Mouse (Mus musculus) limb, embryonic 11.5 days (tissue): Measurements from ENCODE around the gene Dst. TPM values are rescaled to one million over a fixed set of nuclear protein-coding genes. Genes with fewer than 3 reads are reported as not detected.
A peak's percentile ranks its signal among the peaks of the same experiment; 100 is the strongest.
"Not testable (repeated sequence)": the region's sequence is repeated elsewhere in the genome, so short reads cannot be mapped to it uniquely, and the experiment has no call there.

Experiments used
- ATAC-seq: fragments of 200-750 bp; cut with Nextera tagmentation; 2 replicates; pipeline ENCODE4 v1.8.0; 2017; ENCODE audit warnings: low read depth; ENCODE audit not compliant: insufficient number of reproducible peaks, low FRiP score, low TSS enrichment
- DNase-seq: peaks from one replicate; pipeline ENCODE4 v3.0.0-alpha.2; 2015; ENCODE audit warnings: low spot score
- H3K27ac ChIP-seq: fragments of 300-500 bp; sonication (generic); replicated peaks from 2 replicates; pipeline ENCODE4 v1.5.1; 2014; ENCODE audit warnings: low read depth, mild to moderate bottlenecking, low read length
- H3K27me3 ChIP-seq: fragments of 300-500 bp; sonication (generic); 2 replicates; pipeline ENCODE4 v1.6.1; 2014; ENCODE audit warnings: mild to moderate bottlenecking, low read length, mixed read lengths; ENCODE audit not compliant: control insufficient read depth, insufficient read depth
- H3K36me3 ChIP-seq: fragments of 300-500 bp; sonication (generic); 2 replicates; pipeline ENCODE4 v1.6.1; 2014; ENCODE audit warnings: mild to moderate bottlenecking, low read length, moderate library complexity, mixed read lengths; ENCODE audit not compliant: control insufficient read depth, insufficient read depth
- H3K4me1 ChIP-seq: fragments of 300-500 bp; sonication (generic); 2 replicates; pipeline ENCODE4 v1.6.1; 2014; ENCODE audit warnings: low read length, mixed read lengths; ENCODE audit not compliant: control insufficient read depth, insufficient read depth
- H3K4me2 ChIP-seq: fragments of 300-500 bp; sonication (generic); 2 replicates; pipeline ENCODE4 v1.6.1; 2014; ENCODE audit warnings: low read depth, mild to moderate bottlenecking, moderate library complexity; ENCODE audit not compliant: severe bottlenecking
- H3K4me3 ChIP-seq: fragments of 300-500 bp; sonication (generic); 2 replicates; pipeline ENCODE4 v1.5.1; 2014; ENCODE audit warnings: low read depth, low read length
- H3K9ac ChIP-seq: fragments of 300-500 bp; sonication (generic); 2 replicates; pipeline ENCODE4 v1.6.1; 2014; ENCODE audit warnings: mild to moderate bottlenecking, low read length
- H3K9me3 ChIP-seq: fragments of 300-500 bp; sonication (generic); 2 replicates; pipeline ENCODE4 v1.6.1; 2016; ENCODE audit warnings: low read length; ENCODE audit not compliant: control insufficient read depth
- WGBS: fragments of 180-500 bp; shearing (Covaris S2); extraction: QIAGEN DNeasy Blood & Tissue Kit; methylation state at CpG from one replicate; pipeline ENCODE4 v1.1.7; 2014; 5-methylcytosine and 5-hydroxymethylcytosine counted together
- polyA plus RNA-seq: library from polyadenylated mRNA; unstranded; fragments of >200 nt; fragmentation: Nextera tagmentation; extraction: Ambion mirVana; gene quantifications from 2 replicates; pipeline ENCODE4 v1.2.1, GENCODE M21; 2014

Gene Dst
- polyA plus RNA-seq, 1 experiment from 2014 or later = 14.7 TPM

DNA sequence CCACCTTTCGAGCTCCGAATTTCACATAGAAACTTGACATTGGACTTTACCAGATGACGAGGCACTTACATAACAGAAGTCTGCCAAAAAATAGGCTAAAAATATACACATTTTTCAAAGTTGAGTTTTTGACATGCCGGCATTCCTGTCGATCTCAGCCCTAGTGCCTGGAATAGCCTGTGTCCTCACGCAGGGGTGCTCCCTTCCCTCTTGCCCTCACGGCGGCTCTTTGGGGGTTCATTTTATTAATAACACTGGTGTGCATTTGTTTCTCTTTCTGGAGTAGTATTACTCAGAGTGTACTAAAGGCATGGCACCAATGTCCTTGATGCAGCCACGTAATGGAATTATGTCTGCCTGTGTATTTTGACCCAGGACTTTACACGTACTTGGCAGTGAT is 146.9 kb downstream of the Dst start:
- DNase-seq (no peak), ATAC-seq (no peak)
- 92% methylated on average over 10 of the region's 10 CpGs for WGBS
- Histone ChIP-seq H3K4me2 (no peak overlapping the region), H3K27me3 (no peaks in the 10 kb centered on the region), H3K4me3 (no peak overlapping the region), H3K9me3 (no peaks in the 10 kb centered on the region), H3K27ac (no peak overlapping the region), H3K36me3 (no peaks in the 10 kb centered on the region), H3K4me1 (no peaks in the 10 kb centered on the region), H3K9ac (no peak overlapping the region)

DNA sequence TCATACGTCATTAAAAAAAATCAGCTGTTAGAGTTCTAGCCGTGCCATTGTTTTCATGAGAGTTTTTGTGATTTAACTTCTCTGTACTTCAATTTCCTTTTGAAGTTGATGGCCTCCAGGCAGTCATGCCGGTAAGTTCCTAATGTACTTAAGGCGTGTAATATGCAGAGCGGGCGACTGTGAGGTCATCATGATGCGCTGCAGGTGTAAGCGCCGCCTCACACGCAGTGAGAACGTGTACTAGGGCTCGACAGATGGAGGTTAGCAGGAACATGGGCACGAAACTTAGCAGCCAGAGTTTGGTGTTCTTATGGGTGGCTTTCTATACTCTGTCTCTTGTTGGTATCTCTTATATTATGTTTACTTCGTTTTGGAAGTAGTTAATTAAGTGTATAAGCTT is 148.6 kb downstream of the Dst start:
- peaks cover 7% of the 10 kb centered on the region; the same call in 1 of the 2 replicates for H3K4me1 ChIP-seq
- 94% methylated on average over 14 of the region's 14 CpGs for WGBS
- no peaks in the 10 kb centered on the region for H3K36me3 ChIP-seq
- H3K4me2 ChIP-seq = no peak overlapping the region
- no peak overlapping the region for H3K4me3 ChIP-seq
- no peak overlapping the region for H3K9ac ChIP-seq
- H3K27ac ChIP-seq = no peak overlapping the region
- no peaks in the 10 kb centered on the region for H3K9me3 ChIP-seq
- ATAC-seq (no peak), DNase-seq (no peak)
- no peaks in the 10 kb centered on the region for H3K27me3 ChIP-seq

- Histone ChIP-seq H3K4me1 (peaks cover 7% of the 10 kb centered on the region; the same call in 1 of the 2 replicates), H3K4me2 (no peak overlapping the region), H3K27me3 (no peaks in the 10 kb centered on the region), H3K9me3 (no peaks in the 10 kb centered on the region), H3K27ac (no peak overlapping the region), H3K9ac (no peak overlapping the region), H3K4me3 (no peak overlapping the region), H3K36me3 (no peaks in the 10 kb centered on the region)
- DNase-seq = no peak
- 92% methylated on average over 12 of the region's 12 CpGs for whole genome bisulfite sequencing
- no peak for ATAC-seq
Observed at GRCm38 (mm10) chr1:34059231-34059630, 151.2 kb downstream of the Dst start.

DNA sequence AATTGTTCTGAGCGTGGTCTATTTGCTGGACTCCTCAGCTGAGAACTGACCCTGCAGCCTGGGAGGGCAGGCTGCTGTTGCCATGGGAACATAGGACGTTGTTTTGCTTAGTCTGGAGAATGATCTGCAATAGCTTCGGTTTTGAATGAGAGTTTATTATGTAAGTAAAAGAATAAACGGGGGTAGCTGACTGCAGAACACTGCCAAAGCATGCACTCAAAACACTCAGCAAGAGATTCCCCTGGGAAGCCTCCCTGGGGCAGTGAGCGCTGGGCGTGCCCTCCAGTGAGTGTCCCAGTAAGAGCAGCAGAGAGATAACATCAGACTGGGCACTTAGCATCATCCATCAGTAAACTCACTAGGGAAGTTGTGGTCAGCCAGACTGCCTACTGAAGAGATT is 152.4 kb downstream of the Dst start:
- Histone ChIP-seq H3K36me3 (no peaks in the 10 kb centered on the region), H3K27ac (no peak overlapping the region), H3K4me3 (no peak overlapping the region), H3K4me2 (0 out of 2 replicates have a peak overlapping the region, but pooled peaks have one; percentile 2), H3K9me3 (no peaks in the 10 kb centered on the region), H3K4me1 (peaks cover 7% of the 10 kb centered on the region; the same call in 1 of the 2 replicates), H3K27me3 (no peaks in the 10 kb centered on the region), H3K9ac (no peak overlapping the region)
- ATAC-seq (no peak), DNase-seq (no peak)
- 25% methylated on average over 6 of the region's 6 CpGs for WGBS

GRCm38 (mm10) chr1:34061078-34061477 is 153.1 kb downstream of the Dst start:
- H3K36me3 ChIP-seq = no peaks in the 10 kb centered on the region
- no peak overlapping the region for H3K27ac ChIP-seq
- no peak overlapping the region for H3K4me2 ChIP-seq
- H3K4me3 ChIP-seq = no peak overlapping the region
- H3K9me3 ChIP-seq = no peaks in the 10 kb centered on the region
- peaks cover 7% of the 10 kb centered on the region; the same call in 1 of the 2 replicates for H3K4me1 ChIP-seq
- H3K27me3 ChIP-seq = no peaks in the 10 kb centered on the region
- WGBS = 21% methylated on average over 4 of the region's 4 CpGs
- ATAC-seq (0 out of 2 replicates have a peak, but pooled peaks have one; percentile 67), DNase-seq (peak; percentile 73)
- no peak overlapping the region for H3K9ac ChIP-seq

DNA sequence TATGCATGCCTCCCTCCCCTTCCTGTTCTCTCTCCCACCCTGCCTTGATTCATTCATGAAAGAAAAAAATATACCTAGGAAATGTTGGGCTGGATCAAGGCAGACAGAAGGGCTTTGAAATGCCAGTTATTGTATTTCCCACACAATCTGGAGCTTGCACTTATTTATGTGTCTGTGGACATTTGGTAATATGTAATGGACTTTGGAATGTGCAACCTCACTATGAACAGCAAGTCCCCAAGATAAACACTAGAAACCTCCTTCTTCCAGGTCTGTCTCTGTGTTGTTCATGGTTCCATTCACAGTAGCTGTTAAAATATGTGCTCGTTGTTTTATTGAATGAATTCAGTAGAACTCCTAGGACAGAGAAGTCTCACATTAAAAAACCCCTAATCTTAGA is 153.8 kb downstream of the Dst start:
- Histone ChIP-seq H3K4me2 (no peak overlapping the region), H3K4me3 (no peak overlapping the region), H3K9me3 (no peaks in the 10 kb centered on the region), H3K27ac (no peak overlapping the region), H3K27me3 (no peaks in the 10 kb centered on the region), H3K4me1 (peaks cover 7% of the 10 kb centered on the region; the same call in 1 of the 2 replicates), H3K36me3 (no peaks in the 10 kb centered on the region), H3K9ac (no peak overlapping the region)
- no peak for ATAC-seq
- no peak for DNase-seq
- 87% methylated on average over 1 of the region's 1 CpGs for WGBS

GRCm38 (mm10) chr1:34063943-34064342 is 155.9 kb downstream of the Dst start:
- Histone ChIP-seq H3K9me3 (no peaks in the 10 kb centered on the region), H3K9ac (no peak overlapping the region), H3K27ac (no peak overlapping the region), H3K4me2 (no peak overlapping the region), H3K4me3 (no peak overlapping the region), H3K36me3 (no peaks in the 10 kb centered on the region), H3K27me3 (no peaks in the 10 kb centered on the region), H3K4me1 (peaks cover 7% of the 10 kb centered on the region; the same call in 1 of the 2 replicates)
- ATAC-seq = no peak
- WGBS = 58% methylated on average over 3 of the region's 3 CpGs
- no peak for DNase-seq

- DNase-seq (no peak), ATAC-seq (no peak)
- H3K4me2 ChIP-seq = no peak overlapping the region
- H3K9ac ChIP-seq = no peak overlapping the region
- H3K9me3 ChIP-seq = no peaks in the 10 kb centered on the region
- 85% methylated on average over 5 of the region's 5 CpGs for WGBS
- H3K4me1 ChIP-seq = peaks cover 3% of the 10 kb centered on the region; the same call in 1 of the 2 replicates
- H3K27me3 ChIP-seq = no peaks in the 10 kb centered on the region
- H3K27ac ChIP-seq = no peak overlapping the region
- no peak overlapping the region for H3K4me3 ChIP-seq
- H3K36me3 ChIP-seq = no peaks in the 10 kb centered on the region
Observed at GRCm38 (mm10) chr1:34065551-34066048, 157.6 kb downstream of the Dst start.

DNA sequence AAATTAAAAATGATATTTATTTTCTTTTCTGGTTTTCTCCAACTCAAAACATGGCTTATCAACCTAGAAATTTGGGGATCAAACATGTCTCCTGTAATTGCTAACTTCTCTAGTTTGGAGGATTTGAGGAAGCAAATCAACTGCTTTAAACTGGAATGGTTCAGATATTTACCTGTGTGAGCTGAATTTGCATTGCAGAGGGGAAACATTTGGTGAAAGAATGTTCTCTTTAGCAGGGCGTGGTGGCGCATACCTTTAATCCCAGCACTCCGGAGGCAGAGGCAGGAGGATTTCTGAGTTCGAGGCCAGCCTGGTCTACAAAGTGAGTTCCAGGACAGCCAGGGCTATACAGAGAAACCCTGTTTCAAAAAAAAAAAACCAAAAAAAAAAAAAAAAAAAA is 158.4 kb downstream of the Dst start:
- not testable (repeated sequence) for H3K36me3 ChIP-seq, H3K9me3 ChIP-seq, H3K4me3 ChIP-seq, ATAC-seq, H3K9ac ChIP-seq, H3K27ac ChIP-seq, H3K27me3 ChIP-seq, H3K4me1 ChIP-seq, DNase-seq, H3K4me2 ChIP-seq
- WGBS = 96% methylated on average over 4 of the region's 4 CpGs
